Mouse (Mus musculus) forebrain, embryonic 12.5 days (tissue): Measurements from ENCODE around the gene Spats2l. TPM values are rescaled to one million over a fixed set of nuclear protein-coding genes. Genes with fewer than 3 reads are reported as not detected.

Experiments
- ATAC-seq: fragments of 200-750 bp; cut with Nextera tagmentation; 2 replicates; pipeline ENCODE4 v1.8.0; 2017; ENCODE audit warnings: moderate TSS enrichment; ENCODE audit not compliant: low FRiP score
- H3K27ac ChIP-seq: fragments of 300-500 bp; sonication (generic); 2 replicates; pipeline ENCODE4 v1.5.1; 2016; ENCODE audit warnings: mild to moderate bottlenecking
- H3K27me3 ChIP-seq: fragments of 300-500 bp; sonication (generic); 2 replicates; pipeline ENCODE4 v1.6.1; 2016; ENCODE audit warnings: mild to moderate bottlenecking
- H3K36me3 ChIP-seq: fragments of 300-500 bp; sonication (generic); replicated peaks from 2 replicates; pipeline ENCODE4 v1.6.1; 2016; ENCODE audit warnings: mild to moderate bottlenecking
- H3K4me1 ChIP-seq: fragments of 300-500 bp; sonication (generic); 2 replicates; pipeline ENCODE4 v1.6.1; 2016
- H3K4me2 ChIP-seq: fragments of 300-500 bp; sonication (generic); 2 replicates; pipeline ENCODE4 v1.6.1; 2016; ENCODE audit warnings: mild to moderate bottlenecking, moderate library complexity
- H3K4me3 ChIP-seq: fragments of 300-500 bp; sonication (generic); replicated peaks from 2 replicates; pipeline ENCODE4 v1.5.1; 2016; ENCODE audit warnings: mild to moderate bottlenecking
- H3K9ac ChIP-seq: fragments of 300-500 bp; sonication (generic); 2 replicates; pipeline ENCODE4 v1.6.1; 2016; ENCODE audit warnings: mild to moderate bottlenecking
- H3K9me3 ChIP-seq: fragments of 300-500 bp; sonication (generic); 2 replicates; pipeline ENCODE4 v1.6.1; 2016
- WGBS: fragments of 180-500 bp; shearing (Covaris S2); methylation state at CpG from one replicate; pipeline ENCODE4 v1.1.7; 2016; 5-methylcytosine and 5-hydroxymethylcytosine counted together
- polyA plus RNA-seq: library from polyadenylated mRNA; unstranded; fragments of >200 nt; fragmentation: Nextera tagmentation; extraction: Ambion mirVana; gene quantifications from 2 replicates; pipeline ENCODE4 v1.2.1, GENCODE M21; 2016

Gene Spats2l
- polyA plus RNA-seq, 1 experiment from 2014 or later = 57.2 TPM

GRCm38 (mm10) chr1:57906312-57906711 lies 132.3 kb downstream of the Spats2l start:
- Histone ChIP-seq H3K36me3 (no peaks in the 10 kb centered on the region; the same call in 1 of the 2 replicates), H3K4me1 (no peaks in the 10 kb centered on the region), H3K9me3 (no peaks in the 10 kb centered on the region), H3K4me3 (no peak overlapping the region), H3K9ac (no peak overlapping the region), H3K4me2 (no peak overlapping the region), H3K27me3 (no peaks in the 10 kb centered on the region), H3K27ac (no peak overlapping the region)
- no peak for ATAC-seq

GRCm38 (mm10) chr1:57911561-57911960 lies 137.6 kb downstream of the Spats2l start:
- Histone ChIP-seq H3K36me3 (no peaks in the 10 kb centered on the region), H3K4me2 (no peak overlapping the region), H3K9me3 (no peaks in the 10 kb centered on the region), H3K9ac (no peak overlapping the region), H3K4me1 (no peaks in the 10 kb centered on the region), H3K27me3 (no peaks in the 10 kb centered on the region), H3K4me3 (no peak overlapping the region), H3K27ac (no peak overlapping the region)
- no peak for ATAC-seq
- 83% methylated on average over 6 of the region's 6 CpGs for WGBS

- Histone ChIP-seq H3K27me3 (no peaks in the 10 kb centered on the region), H3K4me1 (no peaks in the 10 kb centered on the region), H3K4me2 (no peak overlapping the region), H3K9me3 (no peaks in the 10 kb centered on the region), H3K4me3 (no peak overlapping the region), H3K36me3 (no peaks in the 10 kb centered on the region), H3K27ac (no peak overlapping the region), H3K9ac (no peak overlapping the region)
- no peak for ATAC-seq
- 92% methylated on average over 5 of the region's 5 CpGs for WGBS
Measured at GRCm38 (mm10) chr1:57917342-57917741, 143.4 kb downstream of the Spats2l start.

DNA sequence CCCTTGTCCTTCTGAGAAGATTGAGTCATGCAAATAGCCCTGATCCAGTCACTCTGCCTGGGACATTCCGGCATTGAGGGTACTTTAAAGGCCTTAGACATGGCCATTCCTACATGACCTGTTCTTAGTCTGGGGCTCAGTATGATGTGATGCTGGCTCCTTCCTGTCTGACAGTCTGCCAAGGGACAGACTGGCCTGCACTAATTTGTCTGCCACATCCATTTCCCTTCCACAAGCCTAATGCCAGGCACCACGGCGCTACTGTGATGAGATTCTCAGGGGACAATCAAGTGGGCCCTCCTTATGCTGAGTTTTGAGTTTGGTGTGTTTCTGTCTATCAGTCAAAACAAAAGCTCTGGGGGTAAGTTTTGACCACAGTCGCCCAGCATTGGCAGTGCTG lies 144.6 kb downstream of the Spats2l start:
- Histone ChIP-seq H3K27ac (no peak overlapping the region), H3K27me3 (no peaks in the 10 kb centered on the region), H3K4me3 (no peak overlapping the region), H3K9me3 (no peaks in the 10 kb centered on the region), H3K36me3 (no peaks in the 10 kb centered on the region), H3K4me2 (no peak overlapping the region), H3K9ac (no peak overlapping the region), H3K4me1 (no peaks in the 10 kb centered on the region)
- 87% methylated on average over 4 of the region's 4 CpGs for WGBS
- ATAC-seq = no peak

- H3K9me3 ChIP-seq = no peaks in the 10 kb centered on the region
- no peak overlapping the region for H3K9ac ChIP-seq
- no peak overlapping the region for H3K4me3 ChIP-seq
- H3K27ac ChIP-seq = no peak overlapping the region
- ATAC-seq = no peak
- H3K4me2 ChIP-seq = no peak overlapping the region
- H3K27me3 ChIP-seq = 0 out of 2 replicates have a peak, but pooled peaks cover 3% of the 10 kb centered on the region
- H3K36me3 ChIP-seq = no peaks in the 10 kb centered on the region; the same call in 1 of the 2 replicates
- WGBS = 61% methylated on average over 1 of the region's 1 CpGs
- no peaks in the 10 kb centered on the region for H3K4me1 ChIP-seq
Measured at GRCm38 (mm10) chr1:57934287-57934686, 160.3 kb downstream of the Spats2l start.

DNA sequence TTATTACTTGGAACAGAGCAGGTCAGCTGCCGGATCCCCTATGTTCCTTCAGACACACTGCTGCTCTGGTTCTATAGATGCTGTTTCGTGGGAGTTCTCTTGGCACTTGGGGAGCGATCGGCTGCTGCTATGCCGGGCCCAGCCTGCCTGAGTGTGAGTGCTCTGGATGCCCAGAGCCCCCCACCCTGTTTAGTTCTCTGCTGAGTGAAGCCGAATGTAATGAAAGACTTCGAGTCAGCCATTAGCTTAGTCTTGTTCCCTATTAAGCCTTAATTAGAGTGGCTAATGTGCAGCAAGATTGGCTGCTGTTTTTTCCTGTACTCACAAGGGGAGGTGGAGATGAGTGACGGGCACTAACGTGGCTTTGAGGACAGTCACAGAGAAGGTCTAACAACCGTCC lies 166.7 kb downstream of the Spats2l start:
- H3K4me1 ChIP-seq = peaks cover 23% of the 10 kb centered on the region
- H3K27ac ChIP-seq = no peak overlapping the region
- ATAC-seq = peak; percentile 76
- peaks cover 3% of the 10 kb centered on the region; the same call in 1 of the 2 replicates for H3K36me3 ChIP-seq
- H3K4me3 ChIP-seq = no peak overlapping the region
- no peak overlapping the region for H3K9ac ChIP-seq
- peaks cover 15% of the 10 kb centered on the region; the same call in 1 of the 2 replicates for H3K27me3 ChIP-seq
- no peak overlapping the region for H3K4me2 ChIP-seq
- WGBS = 25% methylated on average over 10 of the region's 10 CpGs
- no peaks in the 10 kb centered on the region for H3K9me3 ChIP-seq

- Histone ChIP-seq H3K36me3 (peaks cover 5% of the 10 kb centered on the region; the same call in 1 of the 2 replicates), H3K27me3 (peaks cover 15% of the 10 kb centered on the region; the same call in 1 of the 2 replicates), H3K4me3 (no peak overlapping the region), H3K27ac (no peak overlapping the region), H3K4me1 (peaks cover 23% of the 10 kb centered on the region), H3K4me2 (no peak overlapping the region), H3K9me3 (no peaks in the 10 kb centered on the region), H3K9ac (no peak overlapping the region)
- peak; percentile 42; the same call in 1 of the 2 replicates for ATAC-seq
- 49% methylated on average over 7 of the region's 7 CpGs for WGBS
Measured at GRCm38 (mm10) chr1:57941095-57941494, 167.1 kb downstream of the Spats2l start.

DNA sequence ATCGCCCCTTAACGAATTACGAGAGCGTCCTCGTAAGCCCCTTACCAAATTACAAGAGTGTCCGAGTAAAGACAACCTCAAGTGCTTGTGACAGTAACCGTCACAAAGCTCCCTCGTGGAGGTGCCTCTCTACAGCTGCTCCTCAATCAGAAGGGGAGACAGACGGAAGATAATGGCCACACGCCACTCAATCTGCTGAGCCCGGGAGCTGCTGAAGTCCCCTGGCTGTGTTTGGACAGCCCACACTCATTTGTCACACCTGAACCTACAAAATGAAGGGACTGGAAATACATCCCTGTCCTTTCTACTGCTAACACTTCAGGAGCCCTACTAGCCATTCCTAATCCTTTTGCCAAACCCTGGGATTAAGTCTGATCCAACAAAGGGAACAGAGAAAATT lies 167.8 kb downstream of the Spats2l start:
- ATAC-seq = no peak

GRCm38 (mm10) chr1:57942215-57942614 lies 168.3 kb downstream of the Spats2l start:
- H3K4me2 ChIP-seq = no peak overlapping the region
- peaks cover 15% of the 10 kb centered on the region; the same call in 1 of the 2 replicates for H3K27me3 ChIP-seq
- WGBS = 53% methylated on average over 6 of the region's 6 CpGs
- no peak overlapping the region for H3K27ac ChIP-seq
- H3K4me1 ChIP-seq = peaks cover 24% of the 10 kb centered on the region
- peaks cover 7% of the 10 kb centered on the region; the same call in 1 of the 2 replicates for H3K36me3 ChIP-seq
- no peaks in the 10 kb centered on the region for H3K9me3 ChIP-seq
- ATAC-seq = 0 out of 2 replicates have a peak, but pooled peaks have one; percentile 51
- H3K4me3 ChIP-seq = no peak overlapping the region
- no peak overlapping the region for H3K9ac ChIP-seq

More for the DNA sequence above, 167.8 kb downstream of the Spats2l start:
- Histone ChIP-seq H3K36me3 (peaks cover 7% of the 10 kb centered on the region; the same call in 1 of the 2 replicates), H3K27me3 (peaks cover 15% of the 10 kb centered on the region; the same call in 1 of the 2 replicates), H3K9ac (no peak overlapping the region), H3K4me1 (peaks cover 23% of the 10 kb centered on the region), H3K9me3 (no peaks in the 10 kb centered on the region), H3K27ac (no peak overlapping the region), H3K4me3 (no peak overlapping the region), H3K4me2 (no peak overlapping the region)
- WGBS = 36% methylated on average over 11 of the region's 11 CpGs

DNA sequence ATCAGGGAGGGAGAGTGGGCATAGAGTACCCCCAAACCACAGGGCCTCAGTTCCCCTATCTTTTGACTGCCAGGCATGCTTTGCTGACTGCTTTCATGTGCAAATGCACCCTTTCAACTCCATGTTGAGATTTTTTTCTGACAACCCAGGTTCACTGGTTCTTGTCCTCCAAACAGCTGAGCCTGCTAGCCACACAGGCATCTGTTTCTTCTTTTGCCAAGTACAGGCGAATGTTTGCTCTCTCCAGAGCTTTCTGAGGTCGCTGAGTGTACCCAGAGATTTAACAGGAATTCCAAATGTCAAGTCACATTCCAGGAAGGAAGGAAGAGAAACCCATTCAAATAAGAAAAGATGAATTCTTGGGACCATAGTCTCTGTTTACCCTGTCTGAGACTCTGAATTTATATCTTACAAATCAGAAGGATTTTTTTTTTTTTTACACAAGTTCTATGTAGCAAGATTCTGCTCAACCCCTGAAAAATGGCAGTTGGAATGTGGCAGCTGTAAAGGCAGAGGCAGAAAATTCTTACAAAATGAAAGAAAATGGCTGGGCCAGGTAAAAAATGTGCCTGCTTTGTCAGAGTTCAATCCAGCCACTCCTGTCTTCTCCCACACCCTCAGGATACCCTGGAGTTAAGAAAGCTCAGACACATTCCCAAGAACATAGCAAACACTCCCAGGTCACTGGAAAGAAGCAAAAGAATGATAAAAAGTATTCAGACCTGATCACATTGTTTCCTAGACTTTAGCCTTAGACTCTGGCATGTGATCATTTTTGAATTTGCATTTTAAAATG lies 173.8 kb downstream of the Spats2l start:
- no peak overlapping the region for H3K27ac ChIP-seq
- 50% methylated on average over 2 of the region's 2 CpGs for WGBS
- no peak overlapping the region for H3K4me3 ChIP-seq
- no peak for ATAC-seq
- H3K27me3 ChIP-seq = peaks cover 2% of the 10 kb centered on the region; the same call in 1 of the 2 replicates
- H3K4me1 ChIP-seq = peaks cover 21% of the 10 kb centered on the region; the same call in 1 of the 2 replicates
- 0 out of 2 replicates have a peak, but pooled peaks cover 7% of the 10 kb centered on the region for H3K36me3 ChIP-seq
- no peak overlapping the region for H3K4me2 ChIP-seq
- no peaks in the 10 kb centered on the region for H3K9me3 ChIP-seq
- H3K9ac ChIP-seq = no peak overlapping the region

DNA sequence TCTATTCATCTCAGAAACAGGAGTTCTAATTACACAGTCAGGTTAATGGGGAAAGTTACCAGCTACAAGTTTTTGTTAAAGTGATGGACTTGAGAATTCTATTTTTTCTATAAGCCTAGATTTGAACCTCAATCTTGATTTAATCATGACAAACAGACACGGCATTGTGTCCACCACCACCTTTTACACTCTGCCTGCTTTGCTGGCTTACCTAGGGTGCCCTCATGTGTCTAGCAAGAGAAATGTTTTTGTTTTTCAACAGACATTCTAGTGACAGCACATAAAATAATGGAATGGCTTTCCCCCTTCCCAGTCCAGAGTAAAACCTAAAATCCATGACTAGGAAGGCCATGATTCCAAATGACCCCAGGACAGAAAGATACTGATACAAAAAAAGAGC lies 175.2 kb downstream of the Spats2l start:
- H3K27ac ChIP-seq = no peak overlapping the region
- ATAC-seq = no peak

DNA sequence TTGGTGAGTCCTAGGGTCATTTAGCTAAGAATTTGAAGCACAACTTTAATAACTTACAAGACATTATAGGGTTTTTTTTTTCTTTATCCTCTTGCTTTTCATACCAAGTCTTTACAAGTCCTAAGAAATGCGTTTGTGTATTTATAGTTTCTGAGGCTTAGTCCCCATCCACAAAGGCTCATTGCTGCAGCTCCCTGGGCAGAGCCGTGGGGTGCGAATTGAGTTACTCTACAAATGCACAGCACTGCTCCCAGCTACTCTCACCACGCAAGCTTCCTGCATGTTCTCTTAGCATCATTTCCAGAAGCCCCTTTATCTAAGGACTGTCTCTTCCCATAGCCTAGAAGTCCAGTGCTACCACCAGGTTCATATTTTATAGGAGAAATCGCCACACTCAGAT lies 175.8 kb downstream of the Spats2l start:
- ATAC-seq = no peak
- WGBS = 47% methylated on average over 5 of the region's 5 CpGs
- Histone ChIP-seq H3K4me2 (no peak overlapping the region), H3K9me3 (no peaks in the 10 kb centered on the region), H3K27me3 (no peaks in the 10 kb centered on the region), H3K4me3 (no peak overlapping the region), H3K27ac (no peak overlapping the region), H3K9ac (no peak overlapping the region), H3K36me3 (peaks cover 5% of the 10 kb centered on the region; the same call in 1 of the 2 replicates), H3K4me1 (peaks cover 30% of the 10 kb centered on the region; the same call in 1 of the 2 replicates)

More for the DNA sequence above, 175.2 kb downstream of the Spats2l start:
- WGBS = 5% methylated on average over 1 of the region's 1 CpGs
- no peaks in the 10 kb centered on the region for H3K27me3 ChIP-seq
- no peak overlapping the region for H3K4me2 ChIP-seq
- peaks cover 30% of the 10 kb centered on the region; the same call in 1 of the 2 replicates for H3K4me1 ChIP-seq
- H3K36me3 ChIP-seq = peaks cover 5% of the 10 kb centered on the region; the same call in 1 of the 2 replicates
- no peaks in the 10 kb centered on the region for H3K9me3 ChIP-seq
- H3K4me3 ChIP-seq = no peak overlapping the region
- H3K9ac ChIP-seq = no peak overlapping the region
